Mouse (Mus musculus): ENCODE results near the gene Tmeff2. TPM values are rescaled to one million over a fixed set of nuclear protein-coding genes. Genes with fewer than 3 reads are reported as not detected.
"Not testable (repeated sequence)": the region's sequence is repeated elsewhere in the genome, so short reads cannot be mapped to it uniquely, and the experiment has no call there.

Gene Tmeff2
- 1.7 and 2.2 TPM in 2 replicates for polyA plus RNA-seq (2014; fragmentation: Nextera tagmentation; extraction: Ambion mirVana)

DNA sequence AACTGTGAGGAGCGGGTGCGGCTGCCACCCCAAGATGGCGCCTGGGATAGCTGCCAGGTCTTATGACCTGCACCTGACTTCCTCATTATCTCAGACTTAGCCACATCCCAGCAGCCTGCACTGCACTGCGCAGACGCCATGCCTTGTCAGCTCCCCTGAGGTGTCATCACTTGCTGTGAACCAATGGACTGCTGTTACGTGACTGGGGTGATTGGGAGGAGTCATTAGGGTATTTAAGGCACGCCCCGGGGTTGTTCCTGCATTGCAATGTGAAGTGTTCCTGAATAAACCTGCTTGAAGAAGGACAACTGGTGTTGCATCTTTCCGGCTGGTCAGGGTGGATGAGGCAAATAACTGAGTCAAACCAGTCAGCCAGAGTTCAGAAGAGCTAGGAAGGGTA is at the start of gene Tmeff2:
TSS of gene Tmeff2 (plus strand) at position 262 of the 400 bp plus-strand sequence.
- not testable (repeated sequence) for ATAC-seq (replicated peaks; ENCODE audit: insufficient number of reproducible peaks, low FRiP score, low TSS enrichment); H3K4me3 ChIP-seq (ENCODE audit: low read depth, low read length); H3K27ac ChIP-seq (ENCODE audit: low read depth, low read length); H3K27me3 ChIP-seq (ENCODE audit: control insufficient read depth, insufficient read depth, low read length); H3K4me2 ChIP-seq; H3K9ac ChIP-seq (ENCODE audit: low read depth, low read length); H3K36me3 ChIP-seq (ENCODE audit: control insufficient read depth, insufficient read depth, low read length); H3K9me3 ChIP-seq (replicated peaks; ENCODE audit: control insufficient read depth, low read length); H3K4me1 ChIP-seq (ENCODE audit: control insufficient read depth, insufficient read depth, low read length)
- 81% methylated on average over 9 of the region's 9 CpGs for WGBS (ENCODE audit: insufficient replicate concordance)

DNA sequence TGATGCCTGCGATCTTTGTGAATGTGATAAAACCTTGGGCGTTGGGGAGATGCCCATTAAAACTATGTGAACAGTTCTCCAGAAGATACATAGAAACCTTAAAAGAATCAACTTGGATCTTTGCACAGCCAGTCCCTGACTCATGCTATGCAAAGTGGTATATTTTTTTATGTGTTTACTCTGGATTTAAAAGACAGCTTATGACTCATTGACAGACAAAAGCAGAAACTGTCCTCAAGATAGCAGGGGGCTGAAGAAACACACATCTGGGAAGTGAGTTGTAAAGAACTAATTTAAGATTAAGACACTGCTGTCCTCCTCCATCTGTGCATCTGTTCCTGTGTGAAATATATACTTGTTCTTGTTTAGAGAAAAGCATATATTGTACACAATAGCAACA is 38.9 kb upstream of the Tmeff2 start:
- H3K4me3 ChIP-seq (ENCODE audit: low read depth, low read length), result no peak overlapping the region
- 79% methylated on average over 2 of the region's 2 CpGs for WGBS (ENCODE audit: insufficient replicate concordance)
- no peak overlapping the region for H3K9ac ChIP-seq (ENCODE audit: low read depth, low read length)
- H3K9me3 ChIP-seq (replicated peaks; ENCODE audit: control insufficient read depth, low read length), result no peaks in the 10 kb centered on the region
- no peak for ATAC-seq (replicated peaks; ENCODE audit: insufficient number of reproducible peaks, low FRiP score, low TSS enrichment)
- no peaks in the 10 kb centered on the region for H3K27me3 ChIP-seq (ENCODE audit: control insufficient read depth, insufficient read depth, low read length)
- H3K4me1 ChIP-seq (ENCODE audit: control insufficient read depth, insufficient read depth, low read length), result no peaks in the 10 kb centered on the region
- no peak overlapping the region for H3K4me2 ChIP-seq
- H3K36me3 ChIP-seq (ENCODE audit: control insufficient read depth, insufficient read depth, low read length), result no peaks in the 10 kb centered on the region
- H3K27ac ChIP-seq (ENCODE audit: low read depth, low read length), result no peak overlapping the region

DNA sequence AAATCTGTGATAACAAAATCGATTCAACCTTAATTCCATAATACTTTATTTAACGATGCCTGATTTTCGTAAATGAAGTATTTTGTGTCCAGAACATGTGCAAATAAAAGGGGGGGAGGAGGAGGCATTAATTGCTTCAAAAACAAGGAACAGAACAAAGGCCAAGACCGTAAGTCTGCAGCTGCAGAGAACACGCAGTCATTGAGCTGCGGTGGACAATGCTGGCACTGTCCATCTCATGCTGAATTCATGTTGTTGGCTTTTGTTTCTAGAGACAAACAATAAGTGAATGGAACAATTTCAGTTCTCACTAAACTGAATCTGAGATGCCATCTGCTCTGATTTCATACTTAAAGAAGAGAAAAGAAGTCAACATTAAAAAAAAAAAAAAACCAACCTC is 2.8 kb upstream of the Tmeff2 start:
- Histone ChIP-seq H3K9me3 (replicated peaks; ENCODE audit: control insufficient read depth, low read length) (no peaks in the 10 kb centered on the region; the same call in 1 of the 2 replicates), H3K4me1 (ENCODE audit: control insufficient read depth, insufficient read depth, low read length) (no peaks in the 10 kb centered on the region), H3K4me3 (ENCODE audit: low read depth, low read length) (no peak overlapping the region), H3K36me3 (ENCODE audit: control insufficient read depth, insufficient read depth, low read length) (no peaks in the 10 kb centered on the region), H3K27me3 (ENCODE audit: control insufficient read depth, insufficient read depth, low read length) (no peaks in the 10 kb centered on the region), H3K4me2 (no peak overlapping the region), H3K9ac (ENCODE audit: low read depth, low read length) (no peak overlapping the region), H3K27ac (ENCODE audit: low read depth, low read length) (no peak overlapping the region)
- WGBS (ENCODE audit: insufficient replicate concordance), result 69% methylated on average over 6 of the region's 6 CpGs
- no peak for ATAC-seq (replicated peaks; ENCODE audit: insufficient number of reproducible peaks, low FRiP score, low TSS enrichment)

DNA sequence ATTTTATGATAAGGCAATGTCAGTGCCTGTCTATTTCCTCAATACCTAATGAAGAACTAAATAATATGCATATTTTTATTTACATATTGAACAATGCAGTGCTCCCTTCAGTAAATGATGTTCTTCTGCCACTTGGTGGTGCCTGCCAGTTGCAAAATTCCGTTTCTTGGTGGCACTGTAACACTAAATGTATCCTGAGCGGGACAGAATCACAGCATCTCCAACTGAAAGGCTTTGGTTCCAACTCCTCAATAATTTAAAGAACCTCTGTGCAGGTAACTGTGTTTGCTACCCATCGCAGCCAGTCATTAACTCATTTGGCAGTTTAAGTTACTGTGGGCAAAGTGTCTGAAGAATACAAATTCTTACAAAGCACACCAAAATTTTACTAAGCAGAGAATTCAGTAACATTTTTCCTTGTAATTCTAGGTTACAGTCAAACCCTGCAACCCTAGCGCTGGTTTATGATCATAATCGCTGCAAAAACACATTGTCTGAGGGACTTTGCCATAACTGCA is 24.4 kb downstream of the Tmeff2 start:
- H3K4me3 ChIP-seq (ENCODE audit: low read depth, low read length), result no peak overlapping the region
- H3K27me3 ChIP-seq (ENCODE audit: control insufficient read depth, insufficient read depth, low read length), result peaks cover 22% of the 10 kb centered on the region
- no peaks in the 10 kb centered on the region for H3K9me3 ChIP-seq (replicated peaks; ENCODE audit: control insufficient read depth, low read length)
- no peaks in the 10 kb centered on the region for H3K36me3 ChIP-seq (ENCODE audit: control insufficient read depth, insufficient read depth, low read length)
- no peak for ATAC-seq (replicated peaks; ENCODE audit: insufficient number of reproducible peaks, low FRiP score, low TSS enrichment)
- peaks cover 9% of the 10 kb centered on the region; the same call in 1 of the 2 replicates for H3K4me1 ChIP-seq (ENCODE audit: control insufficient read depth, insufficient read depth, low read length)
- peak overlapping the region; percentile 96 for H3K4me2 ChIP-seq
- no peak overlapping the region for H3K9ac ChIP-seq (ENCODE audit: low read depth, low read length)
- WGBS (ENCODE audit: insufficient replicate concordance), result 32% methylated on average over 5 of the region's 5 CpGs
- no peak overlapping the region for H3K27ac ChIP-seq (ENCODE audit: low read depth, low read length)

DNA sequence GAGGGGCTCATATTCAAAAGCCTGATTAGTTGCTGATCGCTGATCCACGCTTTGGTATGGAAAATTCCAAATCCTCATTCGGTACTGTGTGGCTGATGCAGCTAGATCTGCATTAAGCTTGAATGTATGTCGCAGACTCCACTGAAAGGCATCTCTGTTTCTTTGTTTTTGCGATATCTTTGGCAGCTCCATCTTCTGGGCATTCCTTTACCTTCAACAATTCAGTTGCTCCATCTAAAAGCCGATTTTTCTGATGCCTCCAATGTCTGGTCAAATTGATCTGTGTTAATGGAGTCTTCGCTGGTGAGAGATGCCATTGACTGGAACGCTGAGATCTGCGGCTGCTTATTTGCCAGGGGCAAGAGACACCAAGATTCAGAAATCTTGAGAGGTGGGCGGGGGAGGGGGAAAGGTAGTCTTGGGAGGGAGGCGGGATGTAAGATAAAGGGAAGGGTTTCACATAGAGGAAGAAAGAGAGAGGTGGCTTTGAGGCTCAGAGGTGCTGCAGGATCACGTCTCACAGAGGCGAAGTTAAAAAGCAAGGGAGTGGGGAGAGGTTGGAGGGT is 25.0 kb downstream of the Tmeff2 start:
- Histone ChIP-seq H3K27me3 (ENCODE audit: control insufficient read depth, insufficient read depth, low read length) (peaks cover 22% of the 10 kb centered on the region), H3K4me3 (ENCODE audit: low read depth, low read length) (peak overlapping the region; percentile 12; the same call in 1 of the 2 replicates), H3K4me2 (peak overlapping the region; percentile 96), H3K36me3 (ENCODE audit: control insufficient read depth, insufficient read depth, low read length) (no peaks in the 10 kb centered on the region), H3K4me1 (ENCODE audit: control insufficient read depth, insufficient read depth, low read length) (peaks cover 9% of the 10 kb centered on the region; the same call in 1 of the 2 replicates), H3K9ac (ENCODE audit: low read depth, low read length) (no peak overlapping the region), H3K27ac (ENCODE audit: low read depth, low read length) (no peak overlapping the region), H3K9me3 (replicated peaks; ENCODE audit: control insufficient read depth, low read length) (no peaks in the 10 kb centered on the region)
- WGBS (ENCODE audit: insufficient replicate concordance), result 12% methylated on average over 13 of the region's 13 CpGs
- ATAC-seq (replicated peaks; ENCODE audit: insufficient number of reproducible peaks, low FRiP score, low TSS enrichment), result no peak

DNA sequence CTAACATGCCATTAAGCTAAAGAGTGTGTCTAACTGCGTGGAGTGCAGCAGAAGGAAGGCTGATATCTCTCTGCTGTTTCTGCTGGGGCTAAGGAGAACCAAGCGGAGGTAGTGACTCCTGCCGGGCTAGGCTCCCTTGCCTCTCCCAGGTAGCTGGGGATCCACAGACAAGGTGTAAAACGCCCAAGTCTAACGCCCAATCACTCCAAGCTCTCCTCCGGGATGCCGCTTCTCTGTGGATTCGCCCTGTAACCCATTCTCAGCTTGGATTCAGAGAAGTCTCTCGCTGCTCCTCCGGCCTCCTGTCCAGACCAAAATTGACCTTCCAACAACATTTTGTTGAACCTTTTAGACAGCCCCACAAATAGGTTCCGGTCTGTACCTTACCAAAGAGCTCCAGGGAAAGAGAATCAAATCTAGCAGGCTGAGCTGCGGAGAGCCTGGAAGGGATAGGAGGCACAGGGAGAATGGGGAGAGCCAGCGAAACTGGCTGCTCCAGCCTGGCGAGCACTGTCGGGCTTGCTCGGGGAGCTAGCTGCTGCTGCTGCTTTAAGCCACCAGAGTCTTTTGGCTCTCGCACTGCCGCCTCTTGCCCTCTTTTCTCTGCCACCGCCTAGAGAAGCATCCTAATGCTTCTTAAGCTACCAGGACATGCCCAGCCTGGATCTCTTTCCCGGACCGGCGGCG is 26.1 kb downstream of the Tmeff2 start:
- H3K4me3 ChIP-seq (ENCODE audit: low read depth, low read length), result peak overlapping the region; percentile 51
- peaks cover 9% of the 10 kb centered on the region; the same call in 1 of the 2 replicates for H3K4me1 ChIP-seq (ENCODE audit: control insufficient read depth, insufficient read depth, low read length)
- H3K27ac ChIP-seq (ENCODE audit: low read depth, low read length), result no peak overlapping the region
- H3K4me2 ChIP-seq, result peak overlapping the region; percentile 96
- H3K9me3 ChIP-seq (replicated peaks; ENCODE audit: control insufficient read depth, low read length), result no peaks in the 10 kb centered on the region
- WGBS (ENCODE audit: insufficient replicate concordance), result under 1% methylated on average over 23 of the region's 23 CpGs
- no peaks in the 10 kb centered on the region for H3K36me3 ChIP-seq (ENCODE audit: control insufficient read depth, insufficient read depth, low read length)
- peaks cover 24% of the 10 kb centered on the region for H3K27me3 ChIP-seq (ENCODE audit: control insufficient read depth, insufficient read depth, low read length)
- ATAC-seq (replicated peaks; ENCODE audit: insufficient number of reproducible peaks, low FRiP score, low TSS enrichment), result peak; percentile 61; the same call in 1 of the 2 replicates
- H3K9ac ChIP-seq (ENCODE audit: low read depth, low read length), result 0 out of 2 replicates have a peak overlapping the region, but pooled peaks have one; percentile 13

DNA sequence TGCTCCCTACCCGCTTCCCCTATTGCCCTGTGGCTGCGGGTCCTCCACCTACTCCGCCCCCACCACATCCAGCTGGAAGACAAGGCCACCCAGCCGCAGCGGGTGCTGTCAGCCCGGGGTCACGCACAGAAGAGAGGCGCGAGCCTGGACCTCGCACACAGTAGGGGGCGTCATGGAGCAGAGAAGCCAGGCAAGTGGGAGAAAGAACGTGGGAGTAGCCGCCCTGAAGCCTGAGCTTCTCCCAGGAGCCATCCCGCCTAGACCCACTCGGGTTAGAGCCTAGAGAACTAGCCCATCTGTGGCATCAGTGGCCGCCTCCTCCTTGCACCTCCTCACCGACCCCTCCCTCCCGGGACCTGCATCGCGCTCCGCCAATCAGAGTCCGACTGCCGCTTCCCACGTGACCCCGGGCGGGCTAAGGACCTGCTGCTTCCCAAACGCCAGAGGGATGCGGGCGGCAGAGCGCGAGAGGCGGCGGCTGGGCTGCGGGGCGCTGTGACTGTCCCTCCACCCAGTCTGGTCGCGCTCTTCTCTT is 26.7 kb downstream of the Tmeff2 start:
- H3K4me2 ChIP-seq, result peak overlapping the region; percentile 96
- ATAC-seq (replicated peaks; ENCODE audit: insufficient number of reproducible peaks, low FRiP score, low TSS enrichment), result peak; percentile 92
- H3K36me3 ChIP-seq (ENCODE audit: control insufficient read depth, insufficient read depth, low read length), result no peaks in the 10 kb centered on the region
- WGBS (ENCODE audit: insufficient replicate concordance), result under 1% methylated on average over 37 of the region's 37 CpGs
- H3K27me3 ChIP-seq (ENCODE audit: control insufficient read depth, insufficient read depth, low read length), result peaks cover 24% of the 10 kb centered on the region
- peaks cover 9% of the 10 kb centered on the region; the same call in 1 of the 2 replicates for H3K4me1 ChIP-seq (ENCODE audit: control insufficient read depth, insufficient read depth, low read length)
- H3K9me3 ChIP-seq (replicated peaks; ENCODE audit: control insufficient read depth, low read length), result no peaks in the 10 kb centered on the region
- H3K4me3 ChIP-seq (ENCODE audit: low read depth, low read length), result peak overlapping the region; percentile 51
- H3K27ac ChIP-seq (ENCODE audit: low read depth, low read length), result no peak overlapping the region
- H3K9ac ChIP-seq (ENCODE audit: low read depth, low read length), result no peak overlapping the region

DNA sequence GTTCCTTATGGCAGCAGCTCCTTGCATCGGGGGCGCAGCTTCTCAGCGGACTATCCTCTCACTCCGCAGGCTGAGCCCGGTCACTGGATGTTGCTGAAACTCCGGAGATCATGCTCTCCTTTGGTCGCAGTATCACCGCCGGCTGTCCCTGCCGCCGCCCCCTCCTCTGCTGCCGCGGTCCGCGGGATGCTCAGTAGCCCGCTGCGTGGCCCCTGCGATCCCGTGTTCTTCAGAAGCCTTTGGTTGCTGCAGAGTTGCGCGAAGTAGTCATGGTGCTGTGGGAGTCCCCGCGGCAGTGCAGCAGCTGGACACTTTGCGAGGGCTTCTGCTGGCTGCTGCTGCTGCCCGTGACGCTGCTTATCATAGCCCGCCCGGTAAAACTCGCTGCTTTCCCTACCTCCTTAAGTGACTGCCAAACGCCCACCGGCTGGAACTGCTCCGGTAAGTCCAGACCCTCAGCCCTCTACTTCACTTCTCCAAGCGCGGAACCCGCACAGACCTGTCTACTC is 27.3 kb downstream of the Tmeff2 start:
- peak overlapping the region; percentile 51 for H3K4me3 ChIP-seq (ENCODE audit: low read depth, low read length)
- H3K9me3 ChIP-seq (replicated peaks; ENCODE audit: control insufficient read depth, low read length), result no peaks in the 10 kb centered on the region
- H3K36me3 ChIP-seq (ENCODE audit: control insufficient read depth, insufficient read depth, low read length), result no peaks in the 10 kb centered on the region
- no peak overlapping the region for H3K27ac ChIP-seq (ENCODE audit: low read depth, low read length)
- peak overlapping the region; percentile 96 for H3K4me2 ChIP-seq
- H3K4me1 ChIP-seq (ENCODE audit: control insufficient read depth, insufficient read depth, low read length), result peaks cover 9% of the 10 kb centered on the region; the same call in 1 of the 2 replicates
- peaks cover 24% of the 10 kb centered on the region for H3K27me3 ChIP-seq (ENCODE audit: control insufficient read depth, insufficient read depth, low read length)
- no peak overlapping the region for H3K9ac ChIP-seq (ENCODE audit: low read depth, low read length)
- WGBS (ENCODE audit: insufficient replicate concordance), result under 1% methylated on average over 35 of the region's 35 CpGs
- ATAC-seq (replicated peaks; ENCODE audit: insufficient number of reproducible peaks, low FRiP score, low TSS enrichment), result peak; percentile 53
